Mouse (Mus musculus): Measurements from ENCODE around the gene Ubald2. TPM values are rescaled to one million over a fixed set of nuclear protein-coding genes. Genes with fewer than 3 reads are reported as not detected.

Ubald2 gene
- total RNA-seq, 1 experiment = 106 TPM

- Histone ChIP-seq H3K9me3 (ENCODE audit: control insufficient read depth, insufficient read depth, low read depth, low read length) (no peaks in the 10 kb centered on the region), H3K4me3 (ENCODE audit: insufficient read depth in 1 of 2, low read depth in 1 of 2, low read length in 2 of 2, poor library complexity in 1 of 2, severe bottlenecking in 1 of 2) (no peak overlapping the region), H3K36me3 (ENCODE audit: control insufficient read depth, insufficient read depth, low read length, poor library complexity, severe bottlenecking) (peaks cover 62% of the 10 kb centered on the region), H3K4me1 (ENCODE audit: control insufficient read depth in 2 of 2, insufficient read depth in 2 of 2, low read length in 2 of 2, poor library complexity in 1 of 2) (peaks cover 0 to 9% of the 10 kb centered on the region in 2 experiments; a peak in 1 of 4 replicates), H3K9ac (ENCODE audit: insufficient read depth, low read depth, low read length, poor library complexity, severe bottlenecking) (no peak overlapping the region), H3K27ac (ENCODE audit: insufficient read depth, low read depth, low read length, poor library complexity, severe bottlenecking) (no peak overlapping the region)
- in situ Hi-C loops (cut with MboI; ENCODE audit: low sequenced_read_pairs in 2 of 2, unreplicated experiment in 2 of 2) = no loop called here
- TF ChIP-seq MAFK (IDR thresholded peaks at IDR 0.05; ENCODE audit: insufficient read depth, low read depth, low read length) = no peak
- TF ChIP-seq ZNF384 (IDR thresholded peaks at IDR 0.05; ENCODE audit: low read depth, low read length) = no peak
- no peak for TF ChIP-seq CHD2 (IDR thresholded peaks at IDR 0.05; ENCODE audit: low read depth, low read length)
- TF ChIP-seq ZC3H11A (IDR thresholded peaks at IDR 0.05; ENCODE audit: borderline replicate concordance, low read depth, low read length) = no peak
- TF ChIP-seq HCFC1 (IDR thresholded peaks at IDR 0.05; ENCODE audit: borderline replicate concordance, insufficient read depth, low read length) = no peak
- no peak for DNase-seq (ENCODE audit: low read depth, low spot score)
These were observed 50.4 kb downstream of the Ubald2 start for GRCm38 (mm10) chr11:116484261-116484660.

GRCm38 (mm10) chr11:116488207-116488606 is 54.3 kb downstream of the Ubald2 start:
- H3K9ac ChIP-seq (ENCODE audit: insufficient read depth, low read depth, low read length, poor library complexity, severe bottlenecking) = no peak overlapping the region
- TF ChIP-seq CHD2 (IDR thresholded peaks at IDR 0.05; ENCODE audit: low read depth, low read length) (no peak), ZNF384 (IDR thresholded peaks at IDR 0.05; ENCODE audit: low read depth, low read length) (peak; percentile 85), MAFK (IDR thresholded peaks at IDR 0.05; ENCODE audit: insufficient read depth, low read depth, low read length) (no peak)
- peaks cover 36% of the 10 kb centered on the region for H3K36me3 ChIP-seq (ENCODE audit: control insufficient read depth, insufficient read depth, low read length, poor library complexity, severe bottlenecking)
- DNase-seq (ENCODE audit: low read depth, low spot score) = no peak
- H3K4me1 ChIP-seq (ENCODE audit: control insufficient read depth in 2 of 2, insufficient read depth in 2 of 2, low read length in 2 of 2, poor library complexity in 1 of 2) = peaks cover 0 to 5% of the 10 kb centered on the region in 2 experiments; a peak in 1 of 4 replicates
- no peak overlapping the region; the same call in 1 of the 2 replicates for H3K27ac ChIP-seq (ENCODE audit: insufficient read depth, low read depth, low read length, poor library complexity, severe bottlenecking)
- H3K4me3 ChIP-seq (ENCODE audit: insufficient read depth in 1 of 2, low read depth in 1 of 2, low read length in 2 of 2, poor library complexity in 1 of 2, severe bottlenecking in 1 of 2) = peak overlapping the region in 1 of 2 experiments; percentile 81; a peak in 1 of 4 replicates
- in situ Hi-C loops (cut with MboI; ENCODE audit: low sequenced_read_pairs in 2 of 2, unreplicated experiment in 2 of 2) = no loop called here
- H3K9me3 ChIP-seq (ENCODE audit: control insufficient read depth, insufficient read depth, low read depth, low read length) = no peaks in the 10 kb centered on the region

Other genes starting within 250 kb of the Ubald2 start
- 17.0 and 19.1 TPM in 2 replicates for gene Ten1, start 235.2 kb upstream of the Ubald2 start, total RNA-seq (2012; rRNA removed)
- 11.2 and 16.5 TPM in 2 replicates for gene Acox1, start 235.0 kb upstream of the Ubald2 start, total RNA-seq (2012; rRNA removed)
- gene Evpl, start 196.0 kb upstream of the Ubald2 start, total RNA-seq (2012; rRNA removed) = 2.9 and 4.5 TPM in 2 replicates
- 33.4 and 38.2 TPM in 2 replicates for gene Srp68, start 159.9 kb upstream of the Ubald2 start, total RNA-seq (2012; rRNA removed)
- gene Galr2, start 153.2 kb upstream of the Ubald2 start, total RNA-seq (2012; rRNA removed) = 1.8 and 3.3 TPM in 2 replicates
- 25.5 and 26.4 TPM in 2 replicates for gene Exoc7, start 126.9 kb upstream of the Ubald2 start, total RNA-seq (2012; rRNA removed)
- 0.67 and 1.2 TPM in 2 replicates for gene Foxj1, start 98.7 kb upstream of the Ubald2 start, total RNA-seq (2012; rRNA removed)
- 3.7 and 6.1 TPM in 2 replicates for gene Rnf157, start 21.1 kb upstream of the Ubald2 start, total RNA-seq (2012; rRNA removed)
- 0.22 and 0.37 TPM in 2 replicates for gene Qrich2, start 32.1 kb downstream of the Ubald2 start, total RNA-seq (2012; rRNA removed)
- gene Prpsap1, start 60.1 kb downstream of the Ubald2 start, total RNA-seq (2012; rRNA removed) = 100 and 121 TPM in 2 replicates
- gene Sphk1, start 96.8 kb downstream of the Ubald2 start, total RNA-seq (2012; rRNA removed) = 2.1 and 2.3 TPM in 2 replicates
- 45.2 and 50.0 TPM in 2 replicates for gene Ube2o, start 147.4 kb downstream of the Ubald2 start, total RNA-seq (2012; rRNA removed)
- gene Aanat, start 152.3 kb downstream of the Ubald2 start, total RNA-seq (2012; rRNA removed) = 0.16 and 0.94 TPM in 2 replicates
- gene Rhbdf2, start 192.9 kb downstream of the Ubald2 start, total RNA-seq (2012; rRNA removed) = 29.3 and 53.8 TPM in 2 replicates
- gene Prcd, start 219.4 kb downstream of the Ubald2 start, total RNA-seq (2012; rRNA removed) = 2.0 and 2.2 TPM in 2 replicates
- 0.37 and 0.40 TPM in 2 replicates for gene Cygb, start 220.2 kb downstream of the Ubald2 start, total RNA-seq (2012; rRNA removed)